Mouse (Mus musculus) heart, adult 2 months (tissue): ENCODE data around the gene Scaf1.

Source experiments
- CTCF ChIP-seq: fragments of 200-600 bp; IDR thresholded peaks from 2 replicates; pipeline ENCODE4 v1.8.1; 2022; ENCODE audit warnings: antibody characterized with exemption, mild to moderate bottlenecking, moderate library complexity
- EP300 ChIP-seq: fragments of 200-500 bp; IDR thresholded peaks from 2 replicates; pipeline ENCODE4 v1.6.1; 2011; ENCODE audit warnings: low read depth, low read length, control low read depth; ENCODE audit not compliant: insufficient read depth
- POLR2A ChIP-seq: fragments of 200-500 bp; IDR thresholded peaks from 2 replicates; pipeline ENCODE4 v1.6.1; 2011; ENCODE audit warnings: mild to moderate bottlenecking, low read depth, low read length, control low read depth; ENCODE audit not compliant: insufficient read depth

DNA sequence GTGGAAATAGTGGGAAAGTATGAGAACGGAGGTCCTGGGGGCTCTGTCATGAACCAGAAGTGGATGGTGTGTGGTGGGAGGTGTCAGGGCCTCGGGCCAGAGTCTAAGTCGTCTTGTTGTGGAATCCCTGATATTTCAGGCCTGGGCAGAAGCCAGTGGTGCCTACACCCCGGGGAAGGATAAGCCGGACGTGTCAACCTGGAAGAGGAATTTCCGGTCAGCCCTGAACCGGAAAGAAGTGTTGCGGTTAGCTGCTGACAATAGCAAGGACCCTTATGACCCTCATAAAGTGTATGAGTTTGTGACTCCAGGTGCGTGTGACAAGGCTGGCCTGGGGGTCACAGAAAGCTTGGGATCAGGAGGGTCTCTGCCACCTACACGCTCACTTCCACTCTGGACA lies 16.4 kb downstream of the Scaf1 start:
- TF ChIP-seq POLR2A (no peak), EP300 (0 out of 2 replicates have a peak, but pooled peaks have one; percentile 16), CTCF (no peak)
